Mouse (Mus musculus): ENCODE results near the gene Sel1l2. TPM values are rescaled to one million over a fixed set of nuclear protein-coding genes. Genes with fewer than 3 reads are reported as not detected.
"Not testable (repeated sequence)": the region's sequence is repeated elsewhere in the genome, so short reads cannot be mapped to it uniquely, and the experiment has no call there.

Sel1l2 gene
- polyA plus RNA-seq, 1 experiment, result not detected

GRCm38 (mm10) chr2:140215965-140216364 is 173.5 kb downstream of the Sel1l2 start:
- WGBS, result 38% methylated on average over 1 of the region's 1 CpGs
- TF ChIP-seq CTCF (IDR thresholded peaks at IDR 0.05; ENCODE audit: extremely low read depth, insufficient read length, insufficient replicate concordance, low read depth, low read length) (no peak), POLR2A (IDR thresholded peaks at IDR 0.05; ENCODE audit: low read depth, low read length) (no peak)
- no peak overlapping the region for H3K4me3 ChIP-seq (ENCODE audit: low read depth, low read length)
- no peaks in the 10 kb centered on the region for H3K27me3 ChIP-seq (ENCODE audit: control insufficient read depth, insufficient read depth, low read length)
- no peaks in the 10 kb centered on the region for H3K36me3 ChIP-seq (ENCODE audit: control insufficient read depth, insufficient read depth, low read length)
- H3K4me1 ChIP-seq (ENCODE audit: control insufficient read depth, insufficient read depth, insufficient read length, low read length), result no peaks in the 10 kb centered on the region
- H3K27ac ChIP-seq (ENCODE audit: insufficient read depth, low read depth, low read length), result no peak overlapping the region

- no peaks in the 10 kb centered on the region for H3K4me1 ChIP-seq (ENCODE audit: control insufficient read depth, insufficient read depth, insufficient read length, low read length)
- no peaks in the 10 kb centered on the region for H3K36me3 ChIP-seq (ENCODE audit: control insufficient read depth, insufficient read depth, low read length)
- H3K27ac ChIP-seq (ENCODE audit: insufficient read depth, low read depth, low read length), result no peak overlapping the region
- H3K4me3 ChIP-seq (ENCODE audit: low read depth, low read length), result no peak overlapping the region
- 31% methylated on average over 2 of the region's 2 CpGs for WGBS
- no peaks in the 10 kb centered on the region for H3K27me3 ChIP-seq (ENCODE audit: control insufficient read depth, insufficient read depth, low read length)
- TF ChIP-seq CTCF (IDR thresholded peaks at IDR 0.05; ENCODE audit: extremely low read depth, insufficient read length, insufficient replicate concordance, low read depth, low read length) (no peak), POLR2A (IDR thresholded peaks at IDR 0.05; ENCODE audit: low read depth, low read length) (no peak)
These were observed 174.1 kb downstream of the Sel1l2 start for GRCm38 (mm10) chr2:140215415-140215814.

GRCm38 (mm10) chr2:140214519-140215027 is 174.9 kb downstream of the Sel1l2 start:
- Histone ChIP-seq H3K4me1 (ENCODE audit: control insufficient read depth, insufficient read depth, insufficient read length, low read length) (no peaks in the 10 kb centered on the region), H3K4me3 (ENCODE audit: low read depth, low read length) (no peak overlapping the region), H3K27ac (ENCODE audit: insufficient read depth, low read depth, low read length) (no peak overlapping the region), H3K27me3 (ENCODE audit: control insufficient read depth, insufficient read depth, low read length) (no peaks in the 10 kb centered on the region), H3K36me3 (ENCODE audit: control insufficient read depth, insufficient read depth, low read length) (no peaks in the 10 kb centered on the region)
- TF ChIP-seq POLR2A (IDR thresholded peaks at IDR 0.05; ENCODE audit: low read depth, low read length) (no peak), CTCF (IDR thresholded peaks at IDR 0.05; ENCODE audit: extremely low read depth, insufficient read length, insufficient replicate concordance, low read depth, low read length) (no peak)
- 92% methylated on average over 4 of the region's 4 CpGs for WGBS

- TF ChIP-seq CTCF (IDR thresholded peaks at IDR 0.05; ENCODE audit: extremely low read depth, insufficient read length, insufficient replicate concordance, low read depth, low read length) (no peak), POLR2A (IDR thresholded peaks at IDR 0.05; ENCODE audit: low read depth, low read length) (no peak)
- WGBS, result 91% methylated on average over 7 of the region's 7 CpGs
- no peak overlapping the region for H3K4me3 ChIP-seq (ENCODE audit: low read depth, low read length)
- no peaks in the 10 kb centered on the region for H3K4me1 ChIP-seq (ENCODE audit: control insufficient read depth, insufficient read depth, insufficient read length, low read length)
- no peaks in the 10 kb centered on the region for H3K27me3 ChIP-seq (ENCODE audit: control insufficient read depth, insufficient read depth, low read length)
- H3K27ac ChIP-seq (ENCODE audit: insufficient read depth, low read depth, low read length), result no peak overlapping the region
- H3K36me3 ChIP-seq (ENCODE audit: control insufficient read depth, insufficient read depth, low read length), result peaks cover 24% of the 10 kb centered on the region
These were observed 185.8 kb downstream of the Sel1l2 start for GRCm38 (mm10) chr2:140203756-140204155.

- peaks cover 24% of the 10 kb centered on the region for H3K36me3 ChIP-seq (ENCODE audit: control insufficient read depth, insufficient read depth, low read length)
- no peaks in the 10 kb centered on the region for H3K27me3 ChIP-seq (ENCODE audit: control insufficient read depth, insufficient read depth, low read length)
- H3K27ac ChIP-seq (ENCODE audit: insufficient read depth, low read depth, low read length), result no peak overlapping the region
- H3K4me1 ChIP-seq (ENCODE audit: control insufficient read depth, insufficient read depth, insufficient read length, low read length), result no peaks in the 10 kb centered on the region
- no peak for TF ChIP-seq POLR2A (IDR thresholded peaks at IDR 0.05; ENCODE audit: low read depth, low read length)
- TF ChIP-seq CTCF (IDR thresholded peaks at IDR 0.05; ENCODE audit: extremely low read depth, insufficient read length, insufficient replicate concordance, low read depth, low read length), result no peak
- WGBS, result 84% methylated on average over 5 of the region's 5 CpGs
- no peak overlapping the region for H3K4me3 ChIP-seq (ENCODE audit: low read depth, low read length)
These were observed 186.9 kb downstream of the Sel1l2 start for GRCm38 (mm10) chr2:140202573-140202972.

- TF ChIP-seq POLR2A (IDR thresholded peaks at IDR 0.05; ENCODE audit: low read depth, low read length) (no peak), CTCF (IDR thresholded peaks at IDR 0.05; ENCODE audit: extremely low read depth, insufficient read length, insufficient replicate concordance, low read depth, low read length) (no peak)
- H3K4me1 ChIP-seq (ENCODE audit: control insufficient read depth, insufficient read depth, insufficient read length, low read length), result no peaks in the 10 kb centered on the region
- H3K27ac ChIP-seq (ENCODE audit: insufficient read depth, low read depth, low read length), result no peak overlapping the region
- H3K4me3 ChIP-seq (ENCODE audit: low read depth, low read length), result no peak overlapping the region
- H3K36me3 ChIP-seq (ENCODE audit: control insufficient read depth, insufficient read depth, low read length), result peaks cover 25% of the 10 kb centered on the region
- 82% methylated on average over 2 of the region's 2 CpGs for WGBS
- H3K27me3 ChIP-seq (ENCODE audit: control insufficient read depth, insufficient read depth, low read length), result no peaks in the 10 kb centered on the region
These were observed 188.8 kb downstream of the Sel1l2 start for GRCm38 (mm10) chr2:140200713-140201112.

GRCm38 (mm10) chr2:140185685-140186210 is 203.8 kb downstream of the Sel1l2 start:
- not testable (repeated sequence) for H3K27me3 ChIP-seq (ENCODE audit: control insufficient read depth, insufficient read depth, low read length); H3K27ac ChIP-seq (ENCODE audit: insufficient read depth, low read depth, low read length); H3K4me1 ChIP-seq (ENCODE audit: control insufficient read depth, insufficient read depth, insufficient read length, low read length); H3K4me3 ChIP-seq (ENCODE audit: low read depth, low read length)
- WGBS, result 91% methylated on average over 3 of the region's 3 CpGs
- H3K36me3 ChIP-seq (ENCODE audit: control insufficient read depth, insufficient read depth, low read length), result peaks cover 19% of the 10 kb centered on the region

Other genes starting within 250 kb of the Sel1l2 start
- not detected in 2 replicates for gene Gm17374, start 237.7 kb downstream of the Sel1l2 start, polyA plus RNA-seq (2012; rRNA removed)
- 0.09 and 0.27 TPM in 2 replicates for gene Esf1, start 219.1 kb downstream of the Sel1l2 start, polyA plus RNA-seq (2012; rRNA removed)
- gene Ndufaf5, start 219.1 kb downstream of the Sel1l2 start, polyA plus RNA-seq (2012; rRNA removed), result 1.4 and 1.5 TPM in 2 replicates
- 1.4 and 3.8 TPM in 2 replicates for gene Macrod2, start 5.6 kb upstream of the Sel1l2 start, polyA plus RNA-seq (2012; rRNA removed)